Mouse (Mus musculus): ENCODE measurements around the gene Lyrm7. TPM values are rescaled to one million over a fixed set of nuclear protein-coding genes. Genes with fewer than 3 reads are reported as not detected.

Gene Lyrm7
- polyA plus RNA-seq, 1 experiment from 2014 or later = 9.7 TPM

GRCm38 (mm10) chr11:54807669-54808068 is 53.0 kb downstream of the Lyrm7 start:
- H3K4me2 ChIP-seq (replicated peaks; ENCODE audit: low read depth, low read length) = no peak overlapping the region
- H3K9ac ChIP-seq (ENCODE audit: low read depth, low read length) = no peak overlapping the region
- 87% methylated on average over 9 of the region's 9 CpGs for WGBS
- no peaks in the 10 kb centered on the region for H3K9me3 ChIP-seq (ENCODE audit: control insufficient read depth, low read length)
- DNase-seq (ENCODE audit: low spot score) (no peak), ATAC-seq (ENCODE audit: low FRiP score) (no peak)
- no peaks in the 10 kb centered on the region for H3K36me3 ChIP-seq (ENCODE audit: control insufficient read depth, insufficient read depth, low read length)
- H3K4me3 ChIP-seq (ENCODE audit: low read depth, low read length) = no peak overlapping the region
- H3K27me3 ChIP-seq (ENCODE audit: control insufficient read depth, insufficient read depth, low read length) = no peaks in the 10 kb centered on the region
- H3K4me1 ChIP-seq (replicated peaks; ENCODE audit: control insufficient read depth, insufficient read depth, low read length) = no peaks in the 10 kb centered on the region; the same call in 1 of the 2 replicates
- H3K27ac ChIP-seq (ENCODE audit: low read depth, low read length) = no peak overlapping the region

- Histone ChIP-seq H3K27me3 (ENCODE audit: control insufficient read depth, insufficient read depth, low read length) (no peaks in the 10 kb centered on the region), H3K4me1 (replicated peaks; ENCODE audit: control insufficient read depth, insufficient read depth, low read length) (no peaks in the 10 kb centered on the region; the same call in 1 of the 2 replicates), H3K9ac (ENCODE audit: low read depth, low read length) (no peak overlapping the region), H3K4me3 (ENCODE audit: low read depth, low read length) (no peak overlapping the region), H3K27ac (ENCODE audit: low read depth, low read length) (no peak overlapping the region), H3K4me2 (replicated peaks; ENCODE audit: low read depth, low read length) (no peak overlapping the region), H3K9me3 (ENCODE audit: control insufficient read depth, low read length) (no peaks in the 10 kb centered on the region), H3K36me3 (ENCODE audit: control insufficient read depth, insufficient read depth, low read length) (no peaks in the 10 kb centered on the region)
- WGBS = 95% methylated on average over 27 of the region's 28 CpGs
- ATAC-seq (ENCODE audit: low FRiP score) (no peak), DNase-seq (ENCODE audit: low spot score) (no peak)
These were observed 53.8 kb downstream of the Lyrm7 start for GRCm38 (mm10) chr11:54806891-54807290.

GRCm38 (mm10) chr11:54805196-54805595 is 55.5 kb downstream of the Lyrm7 start:
- Histone ChIP-seq H3K4me2 (replicated peaks; ENCODE audit: low read depth, low read length) (no peak overlapping the region), H3K9me3 (ENCODE audit: control insufficient read depth, low read length) (no peaks in the 10 kb centered on the region), H3K27ac (ENCODE audit: low read depth, low read length) (no peak overlapping the region), H3K4me3 (ENCODE audit: low read depth, low read length) (no peak overlapping the region), H3K4me1 (replicated peaks; ENCODE audit: control insufficient read depth, insufficient read depth, low read length) (no peaks in the 10 kb centered on the region), H3K36me3 (ENCODE audit: control insufficient read depth, insufficient read depth, low read length) (no peaks in the 10 kb centered on the region), H3K9ac (ENCODE audit: low read depth, low read length) (no peak overlapping the region), H3K27me3 (ENCODE audit: control insufficient read depth, insufficient read depth, low read length) (no peaks in the 10 kb centered on the region)
- ATAC-seq (ENCODE audit: low FRiP score) (no peak), DNase-seq (ENCODE audit: low spot score) (no peak)
- WGBS = 92% methylated on average over 4 of the region's 4 CpGs

- Histone ChIP-seq H3K4me1 (replicated peaks; ENCODE audit: control insufficient read depth, insufficient read depth, low read length) (no peaks in the 10 kb centered on the region), H3K9me3 (ENCODE audit: control insufficient read depth, low read length) (no peaks in the 10 kb centered on the region), H3K4me2 (replicated peaks; ENCODE audit: low read depth, low read length) (no peak overlapping the region), H3K9ac (ENCODE audit: low read depth, low read length) (no peak overlapping the region), H3K27me3 (ENCODE audit: control insufficient read depth, insufficient read depth, low read length) (no peaks in the 10 kb centered on the region), H3K4me3 (ENCODE audit: low read depth, low read length) (no peak overlapping the region), H3K36me3 (ENCODE audit: control insufficient read depth, insufficient read depth, low read length) (no peaks in the 10 kb centered on the region), H3K27ac (ENCODE audit: low read depth, low read length) (no peak overlapping the region)
- DNase-seq (ENCODE audit: low spot score) (no peak), ATAC-seq (ENCODE audit: low FRiP score) (no peak)
- 83% methylated on average over 6 of the region's 6 CpGs for WGBS
These were observed 58.1 kb downstream of the Lyrm7 start for GRCm38 (mm10) chr11:54802621-54803020.

- no peak for DNase-seq (ENCODE audit: low spot score)
- H3K4me3 ChIP-seq (ENCODE audit: low read depth, low read length) = no peak overlapping the region
- no peak overlapping the region for H3K4me2 ChIP-seq (replicated peaks; ENCODE audit: low read depth, low read length)
- H3K4me1 ChIP-seq (replicated peaks; ENCODE audit: control insufficient read depth, insufficient read depth, low read length) = no peaks in the 10 kb centered on the region
- H3K9me3 ChIP-seq (ENCODE audit: control insufficient read depth, low read length) = no peaks in the 10 kb centered on the region
- no peaks in the 10 kb centered on the region for H3K36me3 ChIP-seq (ENCODE audit: control insufficient read depth, insufficient read depth, low read length)
- 79% methylated on average over 6 of the region's 6 CpGs for WGBS
- H3K27me3 ChIP-seq (ENCODE audit: control insufficient read depth, insufficient read depth, low read length) = no peaks in the 10 kb centered on the region
- H3K27ac ChIP-seq (ENCODE audit: low read depth, low read length) = no peak overlapping the region
- H3K9ac ChIP-seq (ENCODE audit: low read depth, low read length) = no peak overlapping the region
- ATAC-seq (ENCODE audit: low FRiP score) = no peak
These were observed 58.7 kb downstream of the Lyrm7 start for GRCm38 (mm10) chr11:54801791-54802558.

GRCm38 (mm10) chr11:54796551-54796950 is 64.2 kb downstream of the Lyrm7 start:
- WGBS = 89% methylated on average over 11 of the region's 11 CpGs
- DNase-seq (ENCODE audit: low spot score) (no peak), ATAC-seq (ENCODE audit: low FRiP score) (no peak)
- Histone ChIP-seq H3K9me3 (ENCODE audit: control insufficient read depth, low read length) (no peaks in the 10 kb centered on the region), H3K4me1 (replicated peaks; ENCODE audit: control insufficient read depth, insufficient read depth, low read length) (no peaks in the 10 kb centered on the region), H3K4me2 (replicated peaks; ENCODE audit: low read depth, low read length) (no peak overlapping the region), H3K27ac (ENCODE audit: low read depth, low read length) (no peak overlapping the region), H3K9ac (ENCODE audit: low read depth, low read length) (no peak overlapping the region), H3K36me3 (ENCODE audit: control insufficient read depth, insufficient read depth, low read length) (no peaks in the 10 kb centered on the region), H3K27me3 (ENCODE audit: control insufficient read depth, insufficient read depth, low read length) (no peaks in the 10 kb centered on the region), H3K4me3 (ENCODE audit: low read depth, low read length) (no peak overlapping the region)

GRCm38 (mm10) chr11:54794678-54795077 is 66.0 kb downstream of the Lyrm7 start:
- H3K36me3 ChIP-seq (ENCODE audit: control insufficient read depth, insufficient read depth, low read length) = no peaks in the 10 kb centered on the region

GRCm38 (mm10) chr11:54793173-54793572 is 67.5 kb downstream of the Lyrm7 start:
- DNase-seq (ENCODE audit: low spot score) (no peak), ATAC-seq (ENCODE audit: low FRiP score) (no peak)
- H3K9me3 ChIP-seq (ENCODE audit: control insufficient read depth, low read length) = no peaks in the 10 kb centered on the region
- H3K27ac ChIP-seq (ENCODE audit: low read depth, low read length) = no peak overlapping the region
- H3K9ac ChIP-seq (ENCODE audit: low read depth, low read length) = no peak overlapping the region
- 0 out of 2 replicates have a peak, but pooled peaks cover 2% of the 10 kb centered on the region for H3K4me1 ChIP-seq (replicated peaks; ENCODE audit: control insufficient read depth, insufficient read depth, low read length)
- no peak overlapping the region for H3K4me3 ChIP-seq (ENCODE audit: low read depth, low read length)
- H3K27me3 ChIP-seq (ENCODE audit: control insufficient read depth, insufficient read depth, low read length) = no peaks in the 10 kb centered on the region
- H3K4me2 ChIP-seq (replicated peaks; ENCODE audit: low read depth, low read length) = no peak overlapping the region
- 63% methylated on average over 1 of the region's 1 CpGs for WGBS
- H3K36me3 ChIP-seq (ENCODE audit: control insufficient read depth, insufficient read depth, low read length) = no peaks in the 10 kb centered on the region

More at GRCm38 (mm10) chr11:54794678-54795077, 66.0 kb downstream of the Lyrm7 start:
- H3K4me3 ChIP-seq (ENCODE audit: low read depth, low read length) = no peak overlapping the region
- no peak for ATAC-seq (ENCODE audit: low FRiP score)
- no peaks in the 10 kb centered on the region for H3K4me1 ChIP-seq (replicated peaks; ENCODE audit: control insufficient read depth, insufficient read depth, low read length)
- H3K9ac ChIP-seq (ENCODE audit: low read depth, low read length) = no peak overlapping the region
- no peak overlapping the region for H3K27ac ChIP-seq (ENCODE audit: low read depth, low read length)
- no peaks in the 10 kb centered on the region for H3K9me3 ChIP-seq (ENCODE audit: control insufficient read depth, low read length)
- H3K4me2 ChIP-seq (replicated peaks; ENCODE audit: low read depth, low read length) = no peak overlapping the region
- DNase-seq (ENCODE audit: low spot score) = no peak
- no peaks in the 10 kb centered on the region for H3K27me3 ChIP-seq (ENCODE audit: control insufficient read depth, insufficient read depth, low read length)
- 82% methylated on average over 3 of the region's 3 CpGs for WGBS

GRCm38 (mm10) chr11:54791458-54791857 is 69.3 kb downstream of the Lyrm7 start:
- Histone ChIP-seq H3K27ac (ENCODE audit: low read depth, low read length) (no peak overlapping the region), H3K9ac (ENCODE audit: low read depth, low read length) (no peak overlapping the region), H3K4me3 (ENCODE audit: low read depth, low read length) (no peak overlapping the region), H3K36me3 (ENCODE audit: control insufficient read depth, insufficient read depth, low read length) (no peaks in the 10 kb centered on the region), H3K4me2 (replicated peaks; ENCODE audit: low read depth, low read length) (no peak overlapping the region), H3K4me1 (replicated peaks; ENCODE audit: control insufficient read depth, insufficient read depth, low read length) (0 out of 2 replicates have a peak, but pooled peaks cover 3% of the 10 kb centered on the region), H3K27me3 (ENCODE audit: control insufficient read depth, insufficient read depth, low read length) (no peaks in the 10 kb centered on the region), H3K9me3 (ENCODE audit: control insufficient read depth, low read length) (no peaks in the 10 kb centered on the region)
- DNase-seq (ENCODE audit: low spot score) = no peak
- no peak for ATAC-seq (ENCODE audit: low FRiP score)
- WGBS = 97% methylated on average over 4 of the region's 4 CpGs

All from hindbrain, embryonic 11.5 days (tissue).